Mouse (Mus musculus) embryonic stem cell, embryonic (primary cell): ENCODE data around the gene Odf3l2.

Experiments
- CTCF ChIA-PET, 4 experiments: fragments of 300-600 bp in 2 of 4; fragments of 350-600 bp in 2 of 4; sonication (Branson Sonifier 250); formaldehyde crosslinking; loops; one replicate each; lab custom pipeline; 2022; ENCODE audit warnings: inconsistent platforms in 2 of 4; lab: Charles Lee
- POLR2A ChIA-PET, 4 experiments: fragments of 300-600 bp in 2 of 4; fragments of 350-600 bp in 2 of 4; sonication (Branson Sonifier 250); formaldehyde crosslinking; loops; one replicate each; lab custom pipeline; 2022; ENCODE audit warnings: antibody characterized with exemption in 4 of 4, inconsistent platforms in 1 of 4; lab: Charles Lee

Gene Odf3l2

GRCm38 (mm10) chr10:79664131-79664665 lies 18.7 kb upstream of the Odf3l2 start, which contains the start of gene Madcam1:
TSS of gene Madcam1 (plus strand) at chr10:79664559.
- POLR2A ChIA-PET, result interaction anchor here in 3 of 4 experiments (0.6 to 18.2 kb wide), 29 partner anchors 8 to 504 kb away, joined by 3 to 367 read pairs (median 4); partner anchors contain the start of genes C2cd4c (in 3 of the 3), Bsg (in 2 of the 3), Cdc34 (in 2 of the 3) and Gzmm (in 2 of the 3)
- CTCF ChIA-PET, result interaction anchor here (0.6 to 8.8 kb wide), 48 partner anchors 8 to 883 kb away, joined by 3 to 57 read pairs (median 4); partner anchors contain the start of genes C2cd4c (in 2 of the 4), Bsg (in 1 of the 4), Cdc34 (in 1 of the 4) and Mum1 (in 1 of the 4)

GRCm38 (mm10) chr10:79661861-79662260 lies 16.3 kb upstream of the Odf3l2 start:
- ChIA-PET POLR2A (interaction anchor here (0.6 to 18.2 kb wide), 27 partner anchors 9 to 246 kb away, joined by 3 to 367 read pairs (median 4); partner anchors contain the start of genes Cdc34 (in 3 of the 4), C2cd4c (in 2 of the 4), Gzmm (in 2 of the 4) and Bsg (in 1 of the 4)), CTCF (interaction anchor here (0.6 to 8.8 kb wide), 29 partner anchors 8 to 668 kb away, joined by 3 to 57 read pairs (median 4); partner anchors contain the start of genes Bsg (in 1 of the 4), C2cd4c (in 1 of the 4), Cdc34 (in 1 of the 4) and Pcsk4 (in 1 of the 4))

- ChIA-PET CTCF (interaction anchor here in 1 of 4 experiments (0.5 to 8.8 kb wide), 4 partner anchors 10 to 36 kb away, joined by 3 to 57 read pairs (median 3); partner anchors contain the start of gene Cdc34), POLR2A (interaction anchor here in 3 of 4 experiments (0.8 to 18.2 kb wide), 5 partner anchors 11 to 29 kb away, joined by 3 to 367 read pairs (median 9); partner anchors contain the start of genes Cdc34 (in 2 of the 3), Gzmm (in 1 of the 3) and Tpgs1 (in 1 of the 3))
Measured at GRCm38 (mm10) chr10:79660298-79660697, 14.8 kb upstream of the Odf3l2 start.

- POLR2A ChIA-PET, result interaction anchor here in 2 of 4 experiments (0.6 to 1.8 kb wide), 4 partner anchors 11 to 23 kb away, joined by 3 to 9 read pairs (median 3); no protein-coding TSS in a partner anchor
- CTCF ChIA-PET, result interaction anchor here (0.6 to 1.2 kb wide), 21 partner anchors 9 to 1247 kb away, joined by 3 to 9 read pairs (median 3); partner anchors contain the start of genes Cdc34 (in 1 of the 4), Polrmt (in 1 of the 4) and Tpgs1 (in 1 of the 4)
Measured at GRCm38 (mm10) chr10:79658829-79659228, 13.3 kb upstream of the Odf3l2 start.

- ChIA-PET CTCF (interaction anchor here in 1 of 4 experiments (0.8 kb wide), 1 partner anchor 86 kb away, joined by 3 read pairs; no protein-coding TSS in a partner anchor), POLR2A (interaction anchor here in 2 of 4 experiments (0.6 to 1.2 kb wide), 3 partner anchors 19 to 721 kb away, joined by 3 read pairs; no protein-coding TSS in a partner anchor)
Measured at GRCm38 (mm10) chr10:79654946-79655395, 9.4 kb upstream of the Odf3l2 start.

- CTCF ChIA-PET, result interaction anchor here (0.5 to 10.0 kb wide), 11 partner anchors 9 to 127 kb away, joined by 3 to 135 read pairs (median 6); partner anchors contain the start of genes C2cd4c (in 1 of the 4) and Madcam1 (in 1 of the 4)
- POLR2A ChIA-PET, result interaction anchor here in 2 of 4 experiments (0.9 to 2.5 kb wide), 7 partner anchors 9 to 56 kb away, joined by 3 to 12 read pairs (median 4); partner anchors contain the start of genes C2cd4c (in 1 of the 2) and Madcam1 (in 1 of the 2)
Measured at GRCm38 (mm10) chr10:79652789-79653188, 7.3 kb upstream of the Odf3l2 start.

GRCm38 (mm10) chr10:79649070-79649751 lies 3.7 kb upstream of the Odf3l2 start:
- ChIA-PET POLR2A (interaction anchor here in 3 of 4 experiments (0.5 to 1.4 kb wide), 12 partner anchors 13 to 1219 kb away, joined by 3 to 6 read pairs (median 3); partner anchors contain the start of gene Madcam1 (in 1 of the 3)), CTCF (interaction anchor here (0.6 to 10.0 kb wide), 41 partner anchors 8 to 1323 kb away, joined by 3 to 135 read pairs (median 4); partner anchors contain the start of genes Madcam1 (in 2 of the 4), C2cd4c (in 1 of the 4), Mier2 (in 1 of the 4) and Tpgs1 (in 1 of the 4))

- CTCF ChIA-PET, result interaction anchor here in 1 of 4 experiments (0.7 to 1.3 kb wide), 2 partner anchors 10 to 43 kb away, joined by 3 read pairs; no protein-coding TSS in a partner anchor
- POLR2A ChIA-PET, result interaction anchor here in 2 of 4 experiments (0.7 to 1.8 kb wide), 4 partner anchors 25 to 97 kb away, joined by 3 to 4 read pairs (median 4); partner anchors contain the start of gene Madcam1 (in 1 of the 2)
Measured at GRCm38 (mm10) chr10:79638486-79639204, 6.9 kb downstream of the Odf3l2 start.

GRCm38 (mm10) chr10:79637128-79638110 lies 8.1 kb downstream of the Odf3l2 start, which contains the start of gene Shc2:
TSS of gene Shc2 (minus strand) at chr10:79637918.
- ChIA-PET CTCF (interaction anchor here in 2 of 4 experiments (0.5 to 1.7 kb wide), 9 partner anchors 21 to 75 kb away, joined by 3 to 7 read pairs (median 3); partner anchors contain the start of genes C2cd4c (in 1 of the 2) and Madcam1 (in 1 of the 2)), POLR2A (interaction anchor here (0.6 to 3.6 kb wide), 21 partner anchors 9 to 437 kb away, joined by 3 to 17 read pairs (median 3); partner anchors contain the start of genes C2cd4c (in 2 of the 4), Madcam1 (in 2 of the 4), Cdc34 (in 1 of the 4) and Odf3l2 (in 1 of the 4))

- CTCF ChIA-PET, result interaction anchor here in 2 of 4 experiments (0.7 to 1.7 kb wide), 8 partner anchors 13 to 76 kb away, joined by 3 to 7 read pairs (median 3); partner anchors contain the start of gene Madcam1 (in 1 of the 2)
Measured at GRCm38 (mm10) chr10:79636287-79636686, 9.3 kb downstream of the Odf3l2 start.

GRCm38 (mm10) chr10:79633006-79633777 lies 12.3 kb downstream of the Odf3l2 start:
- ChIA-PET CTCF (interaction anchor here in 3 of 4 experiments (0.6 to 1.5 kb wide), 3 partner anchors 24 to 158 kb away, joined by 3 to 9 read pairs (median 4); partner anchors contain the start of gene Prss57 (in 1 of the 3)), POLR2A (interaction anchor here in 3 of 4 experiments (0.6 to 1.4 kb wide), 8 partner anchors 8 to 281 kb away, joined by 3 to 7 read pairs (median 3); partner anchors contain the start of genes C2cd4c (in 3 of the 3) and Bsg (in 1 of the 3))

More at GRCm38 (mm10) chr10:79636287-79636686, 9.3 kb downstream of the Odf3l2 start:
- POLR2A ChIA-PET, result interaction anchor here (0.7 to 3.6 kb wide), 19 partner anchors 10 to 290 kb away, joined by 3 to 17 read pairs (median 3); partner anchors contain the start of genes C2cd4c (in 1 of the 4), Cdc34 (in 1 of the 4), Madcam1 (in 1 of the 4) and Odf3l2 (in 1 of the 4)

- POLR2A ChIA-PET, result interaction anchor here in 1 of 4 experiments (1.2 kb wide), 1 partner anchor 19 kb away, joined by 3 read pairs; no protein-coding TSS in a partner anchor
- CTCF ChIA-PET, result interaction anchor here in 1 of 4 experiments (1.1 kb wide), 1 partner anchor 36 kb away, joined by 3 read pairs; no protein-coding TSS in a partner anchor
Measured at GRCm38 (mm10) chr10:79631432-79631831, 14.1 kb downstream of the Odf3l2 start.

GRCm38 (mm10) chr10:79628377-79628776 lies 17.2 kb downstream of the Odf3l2 start:
- POLR2A ChIA-PET, result interaction anchor here in 2 of 4 experiments (0.6 to 1.1 kb wide), 2 partner anchors 14 kb away, joined by 3 read pairs; partner anchors contain the start of gene C2cd4c (in 2 of the 2)
- CTCF ChIA-PET, result interaction anchor here in 2 of 4 experiments (0.6 to 2.8 kb wide), 2 partner anchors 33 to 254 kb away, joined by 4 to 12 read pairs; no protein-coding TSS in a partner anchor
